Mouse (Mus musculus) intestine, embryonic 14.5 days (tissue): Measurements from ENCODE around the gene Sarnp. TPM values are rescaled to one million over a fixed set of nuclear protein-coding genes. Genes with fewer than 3 reads are reported as not detected.

Experiments
- ATAC-seq: fragments of 200-750 bp; cut with Nextera tagmentation; replicated peaks from 2 replicates; pipeline ENCODE4 v1.8.0; 2017; ENCODE audit warnings: low read depth, moderate number of reproducible peaks, moderate TSS enrichment, moderate library complexity; ENCODE audit not compliant: low FRiP score, low TSS enrichment
- DNase-seq: peaks from one replicate; pipeline ENCODE4 v3.0.0-alpha.2; 2018; ENCODE audit warnings: low spot score
- H3K27ac ChIP-seq: fragments of 300-500 bp; sonication (generic); 2 replicates; pipeline ENCODE4 v1.5.1; 2014; ENCODE audit warnings: low read depth, mild to moderate bottlenecking, control low read depth
- H3K27me3 ChIP-seq: fragments of 300-500 bp; sonication (generic); replicated peaks from 2 replicates; pipeline ENCODE4 v1.6.1; 2014; ENCODE audit warnings: low read length, control low read depth; ENCODE audit not compliant: control insufficient read depth, insufficient read depth
- H3K36me3 ChIP-seq: fragments of 300-500 bp; sonication (generic); 2 replicates; pipeline ENCODE4 v1.6.1; 2014; ENCODE audit warnings: low read length, control low read depth; ENCODE audit not compliant: control insufficient read depth, insufficient read depth
- H3K4me1 ChIP-seq: fragments of 300-500 bp; sonication (generic); replicated peaks from 2 replicates; pipeline ENCODE4 v1.6.1; 2014; ENCODE audit warnings: low read length, control low read depth, mixed read lengths; ENCODE audit not compliant: control insufficient read depth, insufficient read depth
- H3K4me2 ChIP-seq: fragments of 300-500 bp; sonication (generic); 2 replicates; pipeline ENCODE4 v1.6.1; 2014; ENCODE audit warnings: low read length
- H3K4me3 ChIP-seq: fragments of 300-500 bp; sonication (generic); 2 replicates; pipeline ENCODE4 v1.5.1; 2014; ENCODE audit warnings: low read depth, low read length, control low read depth, mixed read lengths
- H3K9ac ChIP-seq: fragments of 300-500 bp; sonication (generic); 2 replicates; pipeline ENCODE4 v1.6.1; 2014; ENCODE audit warnings: mild to moderate bottlenecking, low read length
- H3K9me3 ChIP-seq: fragments of 300-500 bp; sonication (generic); 2 replicates; pipeline ENCODE4 v1.6.1; 2016; ENCODE audit warnings: low read length, control low read depth; ENCODE audit not compliant: control insufficient read depth
- WGBS: fragments of 180-500 bp; shearing (Covaris S2); extraction: QIAGEN DNeasy Blood & Tissue Kit; methylation state at CpG from one replicate; pipeline ENCODE4 v1.1.7; 2014; 5-methylcytosine and 5-hydroxymethylcytosine counted together
- polyA plus RNA-seq: library from polyadenylated mRNA; unstranded; fragments of >200 nt; fragmentation: Nextera tagmentation; extraction: Ambion mirVana; gene quantifications from 2 replicates; pipeline ENCODE4 v1.2.1, GENCODE M21; 2014

Sarnp gene
- polyA plus RNA-seq, 1 experiment from 2014 or later: 203 TPM

DNA sequence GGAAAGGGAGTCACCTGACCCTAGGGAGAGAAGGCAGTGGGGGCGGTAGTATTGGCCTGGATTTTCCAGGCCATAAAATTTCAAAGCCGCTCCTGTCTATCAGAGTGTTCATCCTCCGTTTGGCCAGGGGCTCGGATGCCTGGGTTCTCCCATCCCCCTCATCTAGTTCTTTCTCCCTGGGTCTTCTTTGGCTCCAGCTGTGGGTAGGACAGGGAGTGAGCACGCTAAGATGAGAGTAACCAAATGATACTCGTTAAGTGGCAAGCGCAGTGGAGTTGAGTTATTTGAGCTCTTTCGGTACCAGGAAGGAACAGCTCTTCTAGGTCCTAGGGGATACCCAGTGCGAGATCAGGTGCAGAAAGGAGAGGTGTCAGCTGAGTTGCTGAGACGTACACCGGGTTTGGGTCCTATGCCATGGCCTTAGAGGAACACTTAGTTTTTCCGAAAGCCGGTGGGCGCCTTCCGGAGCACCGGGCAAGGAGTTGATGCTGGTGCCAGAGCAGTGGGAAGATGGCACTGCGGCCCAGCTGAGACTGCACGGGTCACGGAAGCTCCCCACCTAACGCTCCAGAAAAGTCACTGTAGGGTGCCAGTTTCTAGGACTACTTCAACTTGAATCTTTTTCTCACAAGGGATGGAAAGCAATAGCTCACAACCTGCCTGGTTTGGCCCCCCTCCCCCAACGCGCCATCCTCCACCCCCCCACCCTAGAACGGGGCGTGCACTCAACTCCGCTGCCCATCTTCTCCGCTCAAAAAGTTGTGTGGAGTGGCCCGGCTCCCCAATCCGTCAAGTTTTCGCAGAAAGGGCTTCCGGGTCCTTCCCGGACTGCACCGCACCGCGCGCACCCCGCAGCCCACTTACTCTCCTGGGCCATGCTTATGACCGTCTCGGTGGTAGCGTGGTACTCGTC lies 73.5 kb downstream of the Sarnp start:
- H3K27ac ChIP-seq: peak overlapping the region; percentile 89
- H3K4me2 ChIP-seq: peak overlapping the region; percentile 86
- H3K4me3 ChIP-seq: peak overlapping the region; percentile 71
- H3K9ac ChIP-seq: peak overlapping the region; percentile 74
- peaks cover 22% of the 10 kb centered on the region for H3K4me1 ChIP-seq
- DNase-seq (peak; percentile 70), ATAC-seq (no peak; the same call in 1 of the 2 replicates)
- no peaks in the 10 kb centered on the region for H3K9me3 ChIP-seq
- H3K27me3 ChIP-seq: 0 out of 2 replicates have a peak, but pooled peaks cover 3% of the 10 kb centered on the region
- under 1% methylated on average over 40 of the region's 40 CpGs for WGBS
- peaks cover 25% of the 10 kb centered on the region for H3K36me3 ChIP-seq

DNA sequence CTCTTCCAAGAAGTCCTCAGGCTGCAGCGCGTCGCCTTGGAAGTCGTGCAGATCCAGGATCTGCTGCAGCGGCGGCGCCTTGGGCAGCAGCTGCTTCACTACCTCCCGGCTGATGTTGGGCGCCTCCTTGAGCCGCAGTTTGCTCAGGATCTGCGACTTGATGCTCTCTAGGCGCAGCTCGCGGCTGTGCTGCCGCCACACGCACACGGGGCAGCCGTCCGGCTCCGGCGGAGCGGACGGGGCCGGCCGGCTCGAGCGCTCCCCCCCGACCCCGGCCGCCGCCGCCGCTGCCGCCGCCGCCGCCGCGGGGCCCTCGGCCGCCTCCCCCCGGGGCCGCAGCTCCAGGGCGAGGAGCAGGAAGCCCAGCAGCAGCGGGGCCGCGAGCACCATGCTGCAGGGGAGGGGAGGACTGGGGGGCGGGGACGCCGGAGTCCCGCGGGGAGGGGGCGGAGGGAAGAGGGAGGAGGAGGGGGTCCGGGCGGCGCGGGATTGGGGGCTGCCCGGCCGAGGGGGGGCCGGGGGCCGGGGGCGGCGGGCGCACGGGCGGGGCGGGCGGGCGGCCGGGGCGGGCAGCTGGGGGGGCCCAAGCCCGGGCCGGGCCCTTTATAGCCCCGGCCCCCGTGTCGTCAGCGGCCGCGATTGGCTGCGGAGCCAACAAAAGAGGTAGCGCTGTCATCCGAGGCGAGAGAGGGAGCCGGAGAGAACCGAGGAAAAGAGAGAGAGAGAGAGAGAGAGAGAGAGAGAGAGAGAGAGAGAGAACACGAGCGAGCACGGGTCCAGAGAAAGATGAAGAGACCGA lies 74.4 kb downstream of the Sarnp start, which contains the start of gene Gdf11:
Gene Gdf11, minus strand, starts transcription at position 423 of the 799 bp plus-strand sequence.
- peak within 1 kb of the TSS; percentile 86 for H3K4me2 ChIP-seq
- H3K4me1 ChIP-seq: peaks cover 26% of the 10 kb centered on the region
- DNase-seq: peak; percentile 81

DNA sequence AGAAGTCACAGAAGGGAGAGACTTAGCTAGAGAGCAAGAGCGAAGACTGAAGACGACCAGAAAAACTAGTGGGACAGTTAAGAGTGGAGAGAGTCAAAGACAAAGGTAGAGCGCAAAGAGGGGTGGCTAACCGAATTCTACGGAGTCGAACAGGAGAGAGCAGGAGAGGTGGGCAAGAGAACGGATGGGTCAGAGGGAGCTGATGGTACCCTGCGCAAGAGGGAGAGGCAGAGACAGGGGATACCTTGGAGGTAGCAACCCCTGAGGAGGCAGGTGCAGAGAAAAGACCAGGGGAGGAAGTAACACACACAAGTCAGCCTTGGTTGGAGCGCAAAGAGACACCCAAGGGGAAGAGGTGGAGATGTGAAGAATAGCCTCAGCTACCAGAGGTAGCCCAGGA lies 75.1 kb downstream of the Sarnp start:
- Histone ChIP-seq H3K9me3 (no peaks in the 10 kb centered on the region), H3K4me2 (peak overlapping the region; percentile 86), H3K36me3 (peaks cover 11% of the 10 kb centered on the region; the same call in 1 of the 2 replicates), H3K4me1 (peaks cover 26% of the 10 kb centered on the region), H3K27me3 (peaks cover 19% of the 10 kb centered on the region), H3K27ac (peak overlapping the region; percentile 89), H3K9ac (peak overlapping the region; percentile 74), H3K4me3 (peak overlapping the region; percentile 71)
- 2% methylated on average over 9 of the region's 9 CpGs for WGBS
- DNase-seq (peak; percentile 71), ATAC-seq (no peak)

More for the DNA sequence above, 74.4 kb downstream of the Sarnp start, which contains the start of gene Gdf11:
- Histone ChIP-seq H3K36me3 (peaks cover 17% of the 10 kb centered on the region), H3K27me3 (peaks cover 11% of the 10 kb centered on the region), H3K9me3 (no peaks in the 10 kb centered on the region), H3K9ac (peak within 1 kb of the TSS; percentile 74), H3K27ac (peak within 1 kb of the TSS; percentile 89), H3K4me3 (peak within 1 kb of the TSS; percentile 71)
- peak; percentile 83 for ATAC-seq
- WGBS: under 1% methylated on average over 76 of the region's 89 CpGs

DNA sequence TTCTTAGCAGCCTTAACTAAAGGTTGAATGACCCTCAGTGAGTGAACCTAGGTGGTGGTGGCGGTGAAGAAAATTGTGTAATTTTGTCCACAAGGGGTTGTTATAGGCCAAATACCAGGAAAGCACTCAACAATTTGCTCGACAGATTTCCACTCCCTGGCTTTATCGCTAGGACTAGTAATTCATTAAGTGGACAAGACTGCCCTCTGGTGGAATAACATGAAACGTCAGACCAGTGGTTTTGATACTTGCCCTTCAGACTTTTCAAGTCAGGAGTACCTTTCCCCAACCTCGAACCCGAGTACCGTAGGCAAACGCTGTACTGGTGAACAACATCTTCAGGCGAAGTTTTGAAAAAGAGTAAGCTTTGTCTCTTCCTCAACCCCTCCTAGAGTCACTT lies 78.3 kb downstream of the Sarnp start:
- no peak for ATAC-seq

DNA sequence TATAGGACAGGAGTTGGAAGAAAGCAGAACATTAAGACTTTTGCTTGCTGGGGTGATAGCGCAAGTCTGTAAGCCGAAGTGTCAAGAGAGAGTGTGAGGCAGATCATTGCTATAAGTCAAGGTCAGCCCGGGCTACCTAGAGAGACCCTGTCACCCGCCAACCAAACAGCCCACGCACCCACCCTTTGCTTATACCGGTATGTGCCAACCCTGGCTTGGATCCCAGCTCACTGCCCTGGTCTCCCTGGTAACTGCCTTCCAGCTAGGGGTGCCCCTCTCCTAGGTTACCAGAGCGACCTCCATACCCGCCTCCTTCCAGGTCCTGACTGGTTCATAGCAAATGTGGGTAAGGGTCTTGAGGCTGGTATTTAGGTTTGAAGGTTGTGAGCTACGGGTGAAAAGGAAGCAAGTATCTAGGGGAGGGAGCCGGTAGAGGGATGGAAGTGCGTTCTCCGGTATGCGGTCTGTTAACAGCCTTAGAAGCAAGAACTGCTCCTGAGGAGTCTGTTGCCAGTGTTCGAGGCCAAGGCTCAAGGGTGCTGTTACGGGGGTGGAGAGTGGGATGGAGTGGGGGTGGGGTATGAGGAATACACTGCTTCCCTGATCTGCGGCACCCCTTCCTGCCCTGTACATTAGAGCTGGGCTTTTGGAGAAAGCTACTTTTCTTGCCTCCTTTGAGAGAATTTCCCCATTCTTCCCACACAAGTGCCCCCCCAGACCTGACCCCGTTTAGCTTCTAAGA lies 79.0 kb downstream of the Sarnp start:
- no peak for DNase-seq
- Histone ChIP-seq H3K27me3 (peaks cover 19% of the 10 kb centered on the region), H3K9ac (no peak overlapping the region), H3K27ac (no peak overlapping the region), H3K4me2 (peak overlapping the region; percentile 11; the same call in 1 of the 2 replicates), H3K4me3 (no peak overlapping the region), H3K9me3 (no peaks in the 10 kb centered on the region), H3K36me3 (no peaks in the 10 kb centered on the region), H3K4me1 (peaks cover 7% of the 10 kb centered on the region; the same call in 1 of the 2 replicates)
- no peak for ATAC-seq
- WGBS: 4% methylated on average over 17 of the region's 17 CpGs

More for the DNA sequence above, 78.3 kb downstream of the Sarnp start:
- H3K4me1 ChIP-seq: peaks cover 8% of the 10 kb centered on the region; the same call in 1 of the 2 replicates
- no peaks in the 10 kb centered on the region for H3K36me3 ChIP-seq
- H3K4me3 ChIP-seq: no peak overlapping the region
- peaks cover 19% of the 10 kb centered on the region for H3K27me3 ChIP-seq
- WGBS: 2% methylated on average over 9 of the region's 9 CpGs
- H3K9me3 ChIP-seq: no peaks in the 10 kb centered on the region
- no peak overlapping the region for H3K9ac ChIP-seq
- H3K4me2 ChIP-seq: peak overlapping the region; percentile 11; the same call in 1 of the 2 replicates
- no peak overlapping the region for H3K27ac ChIP-seq
- peak; percentile 86 for DNase-seq

DNA sequence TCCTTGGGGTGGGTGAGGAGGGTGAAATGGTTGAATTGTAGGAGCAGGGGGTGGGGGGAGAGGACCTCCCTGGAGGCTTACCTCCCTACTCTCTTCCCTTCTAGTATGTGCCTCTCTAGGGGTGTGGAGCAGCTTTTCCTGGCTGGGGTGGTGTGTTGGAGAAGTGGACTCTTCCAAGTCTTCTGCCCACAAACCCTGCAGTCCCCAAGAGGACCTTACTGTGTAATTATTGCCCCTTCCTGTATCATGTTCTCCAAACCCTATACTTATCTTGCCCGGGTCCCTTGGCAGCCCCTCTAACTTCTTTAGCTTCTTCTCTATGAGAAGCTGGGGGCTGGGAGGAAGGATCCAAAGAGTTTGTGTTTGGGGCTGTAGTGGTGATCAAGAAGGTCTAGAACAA lies 79.7 kb downstream of the Sarnp start:
- Histone ChIP-seq H3K27me3 (peaks cover 19% of the 10 kb centered on the region), H3K9me3 (no peaks in the 10 kb centered on the region), H3K27ac (no peak overlapping the region), H3K4me1 (peaks cover 7% of the 10 kb centered on the region; the same call in 1 of the 2 replicates), H3K36me3 (no peaks in the 10 kb centered on the region), H3K4me3 (no peak overlapping the region), H3K9ac (no peak overlapping the region), H3K4me2 (no peak overlapping the region)
- WGBS: 35% methylated on average over 1 of the region's 1 CpGs
- no peak for DNase-seq
- no peak for ATAC-seq

DNA sequence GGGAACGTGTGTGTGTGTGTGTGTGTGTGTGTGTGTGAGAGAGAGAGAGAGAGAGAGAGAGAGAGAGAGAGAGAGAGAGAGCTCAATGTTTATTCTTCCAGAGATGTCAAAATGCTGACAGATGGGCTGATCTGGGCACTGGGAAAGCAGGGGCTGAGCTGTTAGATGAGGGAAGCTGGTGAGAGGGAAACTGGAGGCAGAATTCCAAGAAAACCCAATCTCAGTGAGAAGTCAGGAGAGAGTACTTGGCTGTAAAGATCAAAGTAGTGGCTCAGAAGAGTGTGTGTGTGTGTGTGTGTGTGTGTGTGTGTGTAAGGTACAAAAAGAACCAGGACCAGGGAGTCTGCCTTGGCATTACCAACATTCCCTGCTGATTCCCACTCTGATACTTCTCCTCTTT lies 80.4 kb downstream of the Sarnp start:
- DNase-seq (no peak), ATAC-seq (no peak)
- peaks cover 4% of the 10 kb centered on the region; the same call in 1 of the 2 replicates for H3K4me1 ChIP-seq
- H3K9ac ChIP-seq: no peak overlapping the region
- WGBS: 0% methylated on average over 1 of the region's 1 CpGs
- no peak overlapping the region for H3K4me2 ChIP-seq
- no peak overlapping the region for H3K4me3 ChIP-seq
- no peaks in the 10 kb centered on the region for H3K9me3 ChIP-seq
- peaks cover 19% of the 10 kb centered on the region for H3K27me3 ChIP-seq
- no peaks in the 10 kb centered on the region for H3K36me3 ChIP-seq
- no peak overlapping the region for H3K27ac ChIP-seq
